Mouse (Mus musculus) natural killer cell, adult 2 months (primary cell): ENCODE measurements around the gene Ly6g5c.

ENCODE experiments used
- DNase-seq, 2 experiments: peaks; one replicate each; pipeline ENCODE4 v3.0.0; 2022; ENCODE audit warnings: low spot score in 2 of 2

Gene Ly6g5c

GRCm38 (mm10) chr17:35140490-35140996 is 32.5 kb downstream of the Ly6g5c start:
- DNase-seq = no peak

- no peak for DNase-seq
Observed at GRCm38 (mm10) chr17:35141971-35142370, 33.9 kb downstream of the Ly6g5c start.

GRCm38 (mm10) chr17:35146139-35146538 is 38.1 kb downstream of the Ly6g5c start:
- no peak for DNase-seq

GRCm38 (mm10) chr17:35147348-35147747 is 39.3 kb downstream of the Ly6g5c start:
- no peak for DNase-seq

- no peak for DNase-seq
Observed at GRCm38 (mm10) chr17:35147922-35148639, 40.0 kb downstream of the Ly6g5c start.

GRCm38 (mm10) chr17:35152121-35152520 is 44.0 kb downstream of the Ly6g5c start:
- DNase-seq = no peak

GRCm38 (mm10) chr17:35153077-35153476 is 45.0 kb downstream of the Ly6g5c start:
- no peak for DNase-seq

- DNase-seq = no peak
Observed at GRCm38 (mm10) chr17:35153931-35154330, 45.9 kb downstream of the Ly6g5c start.

GRCm38 (mm10) chr17:35154616-35155015 is 46.5 kb downstream of the Ly6g5c start:
- no peak for DNase-seq

- DNase-seq = no peak
Observed at GRCm38 (mm10) chr17:35155451-35155850, 47.4 kb downstream of the Ly6g5c start.

GRCm38 (mm10) chr17:35156461-35157200 is 48.6 kb downstream of the Ly6g5c start:
- no peak for DNase-seq

GRCm38 (mm10) chr17:35157254-35157653 is 49.2 kb downstream of the Ly6g5c start:
- no peak for DNase-seq

GRCm38 (mm10) chr17:35157661-35158175 is 49.6 kb downstream of the Ly6g5c start:
- DNase-seq = no peak

GRCm38 (mm10) chr17:35158850-35159593 is 50.9 kb downstream of the Ly6g5c start:
- DNase-seq = no peak

- no peak for DNase-seq
Observed at GRCm38 (mm10) chr17:35159638-35160037, 51.6 kb downstream of the Ly6g5c start.

GRCm38 (mm10) chr17:35161421-35161820 is 53.3 kb downstream of the Ly6g5c start:
- no peak for DNase-seq
